Mouse (Mus musculus): ENCODE data around the gene Rnft2.

GRCm38 (mm10) chr5:118204675-118205440 is 40.1 kb downstream of the Rnft2 start:
- TF ChIP-seq POLR2A (IDR thresholded peaks at IDR 0.05; ENCODE audit: borderline replicate concordance, low read depth, low read length), result no peak
- TF ChIP-seq CTCF (IDR thresholded peaks at IDR 0.05; ENCODE audit: low read depth, low read length), result no peak
